Mouse (Mus musculus) cerebellum, adult 2 months (tissue): ENCODE measurements around the gene Tfg.

Experiments
- CTCF ChIP-seq: fragments of 200-500 bp; IDR thresholded peaks from 2 replicates; pipeline ENCODE4 v1.5.1; 2011; ENCODE audit warnings: low read depth, mild to moderate bottlenecking, control low read depth, low read length, moderate library complexity, borderline replicate concordance; ENCODE audit not compliant: insufficient read depth
- POLR2A ChIP-seq: fragments of 200-500 bp; IDR thresholded peaks from 2 replicates; pipeline ENCODE4 v1.6.1; 2011; ENCODE audit warnings: low read length, control low read depth, borderline replicate concordance; ENCODE audit not compliant: insufficient read depth

DNA sequence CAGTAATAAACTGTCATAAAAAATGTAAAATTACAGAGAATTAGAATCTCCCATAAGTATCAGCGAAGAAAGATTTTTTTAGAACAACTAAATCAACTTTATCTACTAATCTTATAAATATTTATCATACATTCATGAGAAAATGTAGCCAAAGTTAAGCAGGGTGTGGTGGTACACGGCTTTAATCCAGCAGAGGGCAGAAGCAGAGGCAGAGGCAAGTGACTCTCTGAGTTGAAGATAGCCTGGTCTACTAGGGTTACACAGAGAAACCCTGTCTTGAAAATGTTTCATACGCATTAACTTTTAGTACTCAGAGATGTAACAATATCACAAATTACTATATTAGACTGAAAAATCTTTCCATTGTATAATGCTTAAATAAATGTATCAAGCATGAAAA lies 11.5 kb downstream of the Tfg start:
- no peak for TF ChIP-seq CTCF
- TF ChIP-seq POLR2A: no peak
